Mouse (Mus musculus) kidney, embryonic 14.5 days (tissue): Measurements from ENCODE around the gene Gpatch8. TPM values are rescaled to one million over a fixed set of nuclear protein-coding genes. Genes with fewer than 3 reads are reported as not detected.

ENCODE experiments used
- ATAC-seq: fragments of 200-750 bp; cut with Nextera tagmentation; 2 replicates; pipeline ENCODE4 v1.8.0; 2017; ENCODE audit warnings: moderate number of reproducible peaks, mild to moderate bottlenecking, moderate TSS enrichment, moderate library complexity; ENCODE audit not compliant: low FRiP score, low TSS enrichment
- H3K27ac ChIP-seq: fragments of 300-500 bp; sonication (generic); 2 replicates; pipeline ENCODE4 v1.5.1; 2014; ENCODE audit warnings: low read depth, mild to moderate bottlenecking, low read length, moderate library complexity, mixed read lengths
- H3K27me3 ChIP-seq: fragments of 300-500 bp; sonication (generic); 2 replicates; pipeline ENCODE4 v1.6.1; 2014; ENCODE audit warnings: mild to moderate bottlenecking, low read length; ENCODE audit not compliant: control insufficient read depth, insufficient read depth
- H3K36me3 ChIP-seq: fragments of 300-500 bp; sonication (generic); 2 replicates; pipeline ENCODE4 v1.6.1; 2014; ENCODE audit warnings: low read length, mixed read lengths; ENCODE audit not compliant: control insufficient read depth, insufficient read depth
- H3K4me1 ChIP-seq: fragments of 300-500 bp; sonication (generic); 2 replicates; pipeline ENCODE4 v1.6.1; 2014; ENCODE audit warnings: low read length, mixed read lengths; ENCODE audit not compliant: control insufficient read depth, insufficient read depth
- H3K4me2 ChIP-seq: fragments of 300-500 bp; sonication (generic); replicated peaks from 2 replicates; pipeline ENCODE4 v1.6.1; 2014; ENCODE audit warnings: low read depth, mild to moderate bottlenecking, low read length
- H3K4me3 ChIP-seq: fragments of 300-500 bp; sonication (generic); 2 replicates; pipeline ENCODE4 v1.5.1; 2014; ENCODE audit warnings: mild to moderate bottlenecking, low read length
- H3K9ac ChIP-seq: fragments of 300-500 bp; sonication (generic); 2 replicates; pipeline ENCODE4 v1.6.1; 2014; ENCODE audit warnings: low read depth, mild to moderate bottlenecking, low read length, moderate library complexity
- H3K9me3 ChIP-seq: fragments of 300-500 bp; sonication (generic); 2 replicates; pipeline ENCODE4 v1.6.1; 2016; ENCODE audit warnings: low read length; ENCODE audit not compliant: control insufficient read depth
- WGBS: fragments of 180-500 bp; shearing (Covaris S2); extraction: QIAGEN DNeasy Blood & Tissue Kit; methylation state at CpG from one replicate; pipeline ENCODE4 v1.1.7; 2014; 5-methylcytosine and 5-hydroxymethylcytosine counted together
- polyA plus RNA-seq: library from polyadenylated mRNA; unstranded; fragments of >200 nt; fragmentation: Nextera tagmentation; extraction: Ambion mirVana; gene quantifications from 2 replicates; pipeline ENCODE4 v1.2.1, GENCODE M21; 2014

Gene Gpatch8
- polyA plus RNA-seq, 1 experiment from 2014 or later, result 60.6 TPM

GRCm38 (mm10) chr11:102455740-102456396 lies 100.3 kb downstream of the Gpatch8 start:
- Histone ChIP-seq H3K9me3 (no peaks in the 10 kb centered on the region), H3K36me3 (no peaks in the 10 kb centered on the region), H3K4me1 (peaks cover 14% of the 10 kb centered on the region), H3K27ac (peak overlapping the region; percentile 73), H3K4me2 (peak overlapping the region; percentile 87), H3K9ac (peak overlapping the region; percentile 55), H3K4me3 (peak overlapping the region; percentile 57), H3K27me3 (no peaks in the 10 kb centered on the region)
- peak; percentile 90 for ATAC-seq
- under 1% methylated on average over 37 of the region's 40 CpGs for WGBS

GRCm38 (mm10) chr11:102453131-102453530 lies 103.1 kb downstream of the Gpatch8 start:
- peaks cover 20% of the 10 kb centered on the region for H3K4me1 ChIP-seq
- H3K4me2 ChIP-seq, result no peak overlapping the region
- H3K27me3 ChIP-seq, result peaks cover 4% of the 10 kb centered on the region; the same call in 1 of the 2 replicates
- no peak overlapping the region for H3K9ac ChIP-seq
- 16% methylated on average over 10 of the region's 10 CpGs for WGBS
- no peaks in the 10 kb centered on the region for H3K9me3 ChIP-seq
- no peak overlapping the region for H3K4me3 ChIP-seq
- ATAC-seq, result no peak
- no peaks in the 10 kb centered on the region for H3K36me3 ChIP-seq
- no peak overlapping the region for H3K27ac ChIP-seq

GRCm38 (mm10) chr11:102449043-102450008 lies 106.9 kb downstream of the Gpatch8 start:
- no peak for ATAC-seq
- peaks cover 4% of the 10 kb centered on the region; the same call in 1 of the 2 replicates for H3K27me3 ChIP-seq
- no peak overlapping the region for H3K4me3 ChIP-seq
- no peaks in the 10 kb centered on the region for H3K36me3 ChIP-seq
- H3K27ac ChIP-seq, result peak overlapping the region; percentile 47; the same call in 1 of the 2 replicates
- peaks cover 37% of the 10 kb centered on the region for H3K4me1 ChIP-seq
- 42% methylated on average over 17 of the region's 17 CpGs for WGBS
- no peaks in the 10 kb centered on the region for H3K9me3 ChIP-seq
- H3K4me2 ChIP-seq, result no peak overlapping the region
- H3K9ac ChIP-seq, result no peak overlapping the region

GRCm38 (mm10) chr11:102448327-102448726 lies 107.9 kb downstream of the Gpatch8 start:
- no peak for ATAC-seq
- Histone ChIP-seq H3K9me3 (no peaks in the 10 kb centered on the region), H3K27me3 (peaks cover 4% of the 10 kb centered on the region; the same call in 1 of the 2 replicates), H3K9ac (no peak overlapping the region), H3K27ac (peak overlapping the region; percentile 31; the same call in 1 of the 2 replicates), H3K4me3 (no peak overlapping the region), H3K4me2 (no peak overlapping the region), H3K36me3 (peaks cover 4% of the 10 kb centered on the region), H3K4me1 (peaks cover 39% of the 10 kb centered on the region)
- 7% methylated on average over 8 of the region's 8 CpGs for WGBS

GRCm38 (mm10) chr11:102447497-102447896 lies 108.7 kb downstream of the Gpatch8 start, which contains the start of gene Fam171a2:
Gene Fam171a2 (minus strand): TSS chr11:102447682.
- H3K9ac ChIP-seq, result peak within 1 kb of the TSS; percentile 97
- H3K27me3 ChIP-seq, result peaks cover 4% of the 10 kb centered on the region; the same call in 1 of the 2 replicates
- peak within 1 kb of the TSS; percentile 90 for H3K27ac ChIP-seq
- H3K4me1 ChIP-seq, result peaks cover 39% of the 10 kb centered on the region
- H3K36me3 ChIP-seq, result peaks cover 9% of the 10 kb centered on the region
- under 1% methylated on average over 38 of the region's 40 CpGs for WGBS
- no peaks in the 10 kb centered on the region for H3K9me3 ChIP-seq
- peak; percentile 72 for ATAC-seq
- peak within 1 kb of the TSS; percentile 94 for H3K4me3 ChIP-seq
- H3K4me2 ChIP-seq, result peak within 1 kb of the TSS; percentile 82

GRCm38 (mm10) chr11:102446581-102447461 lies 109.4 kb downstream of the Gpatch8 start:
- peak overlapping the region; percentile 94 for H3K4me3 ChIP-seq
- H3K36me3 ChIP-seq, result peaks cover 14% of the 10 kb centered on the region
- under 1% methylated on average over 31 of the region's 49 CpGs for WGBS
- H3K27ac ChIP-seq, result peak overlapping the region; percentile 90
- peaks cover 39% of the 10 kb centered on the region for H3K4me1 ChIP-seq
- H3K27me3 ChIP-seq, result peaks cover 4% of the 10 kb centered on the region; the same call in 1 of the 2 replicates
- peak overlapping the region; percentile 97 for H3K9ac ChIP-seq
- ATAC-seq, result peak; percentile 32
- no peaks in the 10 kb centered on the region for H3K9me3 ChIP-seq
- peak overlapping the region; percentile 82 for H3K4me2 ChIP-seq

- Histone ChIP-seq H3K4me2 (peak overlapping the region; percentile 82), H3K36me3 (peaks cover 23% of the 10 kb centered on the region), H3K27me3 (peaks cover 4% of the 10 kb centered on the region; the same call in 1 of the 2 replicates), H3K9me3 (no peaks in the 10 kb centered on the region), H3K27ac (peak overlapping the region; percentile 90), H3K4me1 (peaks cover 39% of the 10 kb centered on the region), H3K4me3 (peak overlapping the region; percentile 94), H3K9ac (peak overlapping the region; percentile 97; the same call in 1 of the 2 replicates)
- 0 out of 2 replicates have a peak, but pooled peaks have one; percentile 3 for ATAC-seq
- 8% methylated on average over 7 of the region's 7 CpGs for WGBS
Observed at GRCm38 (mm10) chr11:102445891-102446361, 110.3 kb downstream of the Gpatch8 start.
